Mouse (Mus musculus) liver, adult (tissue): ENCODE measurements around the gene Zfp617.

Source experiments
- GATA4 ChIP-seq: IDR thresholded peaks from 2 replicates; pipeline ENCODE4 v1.6.1; 2014; ENCODE audit warnings: mild to moderate bottlenecking, low read length; ENCODE audit not compliant: insufficient replicate concordance

The Zfp617 gene

DNA sequence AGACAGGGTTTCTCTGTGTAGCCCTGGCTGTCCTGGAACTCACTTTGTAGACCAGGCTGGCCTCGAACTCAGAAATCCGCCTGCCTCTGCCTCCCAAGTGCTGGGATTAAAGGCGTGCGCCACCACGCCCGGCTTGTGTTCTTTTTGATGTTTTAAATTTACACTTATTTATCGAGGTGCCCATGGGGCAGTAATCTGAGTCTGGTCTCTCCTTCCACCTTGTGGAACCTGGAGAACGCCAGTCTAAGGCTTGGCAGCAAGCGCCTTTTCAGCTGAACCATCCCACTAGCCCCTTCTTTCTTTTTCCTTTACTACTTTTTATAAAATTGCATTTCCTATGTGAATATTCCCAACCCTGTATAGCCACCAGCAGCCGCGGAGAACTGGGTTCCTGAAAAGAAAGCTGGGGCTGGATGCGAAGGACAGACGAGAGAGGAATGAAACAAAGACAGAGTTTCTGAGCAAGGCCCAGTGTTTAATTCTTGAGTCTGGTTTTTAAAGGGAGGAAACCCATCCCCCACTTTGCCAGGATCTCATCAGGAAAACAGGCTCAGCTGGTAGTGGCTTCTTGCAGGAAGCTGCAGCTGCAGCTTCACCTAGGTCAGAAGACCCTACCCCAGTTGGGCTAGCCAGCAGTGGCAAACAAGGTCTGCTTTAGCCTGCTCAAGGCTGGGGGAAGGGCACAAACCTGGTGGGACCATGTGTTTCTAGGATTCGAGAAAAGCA lies 43.2 kb downstream of the Zfp617 start:
- TF ChIP-seq GATA4: no peak

DNA sequence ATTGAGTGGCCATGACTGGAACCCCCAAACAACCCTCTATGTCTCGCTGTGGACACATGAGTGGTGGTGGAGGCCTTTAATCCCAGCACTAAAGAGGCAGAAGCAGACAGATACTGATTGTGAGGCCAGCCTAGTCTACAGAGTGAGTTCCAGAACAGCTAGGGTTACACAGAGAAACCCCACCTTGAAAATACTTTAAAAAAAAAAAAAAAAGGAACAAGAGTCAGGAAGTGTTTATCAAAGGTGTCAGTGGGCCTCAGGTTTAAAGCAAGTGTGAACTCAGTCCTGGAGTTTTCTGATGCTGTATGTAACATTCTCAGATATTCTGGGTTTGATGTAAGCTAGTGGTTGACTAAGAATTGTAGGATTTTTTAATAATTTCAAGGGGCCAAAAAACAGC lies 44.1 kb downstream of the Zfp617 start:
- no peak for TF ChIP-seq GATA4

DNA sequence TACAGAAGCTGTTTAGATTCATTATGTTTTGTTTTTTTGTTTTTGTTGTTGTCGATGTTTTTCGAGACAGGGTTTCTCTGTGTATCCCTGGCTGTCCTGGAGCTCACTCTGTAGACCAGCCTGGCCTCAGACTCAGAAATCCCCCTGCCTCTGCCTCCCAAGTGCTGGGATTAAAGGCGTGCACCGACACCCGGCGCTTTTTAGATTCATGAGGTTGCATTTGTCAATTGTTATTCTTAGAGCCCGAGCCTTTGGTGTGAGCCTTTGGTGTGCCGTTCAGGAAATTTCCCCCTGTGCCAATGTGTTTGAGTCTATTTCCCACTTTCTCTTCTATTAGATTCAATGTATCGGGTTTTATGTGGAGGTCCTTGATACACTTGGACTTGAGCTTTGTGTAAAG lies 46.2 kb downstream of the Zfp617 start:
- TF ChIP-seq GATA4: no peak

DNA sequence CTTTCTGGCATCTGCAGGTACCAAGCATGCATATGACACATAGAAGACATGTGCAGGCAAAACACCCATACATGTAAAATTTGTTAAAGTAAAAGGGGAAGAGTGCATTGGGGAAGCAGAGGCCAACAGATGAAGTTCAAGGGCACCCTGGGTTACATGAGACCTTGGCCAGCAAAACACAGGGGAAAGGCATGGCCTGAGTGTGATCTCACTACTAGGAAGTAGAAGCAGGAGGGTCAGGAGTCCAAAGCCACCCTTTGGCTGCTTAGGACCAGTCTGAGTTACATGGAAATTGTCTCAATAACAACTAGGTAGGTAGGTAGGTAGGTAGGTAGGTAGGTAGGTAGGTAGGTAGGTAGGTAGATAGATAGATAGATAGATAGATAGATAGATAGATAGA lies 52.0 kb downstream of the Zfp617 start:
- no peak for TF ChIP-seq GATA4

DNA sequence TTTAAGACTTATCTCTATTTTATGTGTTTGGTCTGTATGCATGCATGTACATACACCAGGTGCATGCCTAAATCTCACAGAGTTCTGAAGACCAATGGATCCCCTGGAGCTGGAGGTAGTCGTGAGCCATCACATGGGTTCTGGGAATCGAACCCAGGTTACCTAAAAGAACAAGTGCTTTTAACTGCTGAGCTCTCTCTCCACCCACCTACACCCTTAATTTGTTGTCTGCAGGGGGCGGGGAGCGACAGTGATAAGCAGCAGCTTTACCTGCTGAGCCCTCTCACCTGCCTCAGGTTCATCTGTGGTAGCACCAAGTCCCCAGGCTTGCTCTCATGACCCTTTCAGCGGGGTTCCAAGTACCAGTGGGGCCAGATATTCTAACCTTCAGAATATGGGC lies 53.4 kb downstream of the Zfp617 start:
- TF ChIP-seq GATA4: no peak

DNA sequence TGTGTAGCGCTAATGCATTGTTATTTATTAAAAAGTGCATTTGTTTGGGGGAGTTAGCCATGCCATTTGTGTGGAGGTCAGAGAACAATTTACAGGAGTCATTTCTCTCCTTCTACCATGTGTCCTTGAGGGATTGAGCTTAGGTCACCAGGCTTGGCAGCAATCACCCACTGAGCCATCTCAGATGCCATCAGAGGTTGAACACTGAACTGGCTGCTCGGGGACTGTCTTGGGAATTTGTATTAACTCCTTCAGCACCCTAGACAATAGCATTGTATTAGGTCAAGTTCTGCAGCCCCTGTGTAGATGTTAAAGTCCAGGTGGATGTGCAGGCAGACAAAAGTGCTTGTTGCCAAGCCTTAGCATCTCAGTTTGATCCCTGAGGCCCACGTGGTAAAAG lies 55.6 kb downstream of the Zfp617 start:
- TF ChIP-seq GATA4: no peak

- TF ChIP-seq GATA4: no peak
Observed at GRCm38 (mm10) chr8:71965166-71965565, 56.7 kb downstream of the Zfp617 start.

GRCm38 (mm10) chr8:71966411-71966810 lies 58.0 kb downstream of the Zfp617 start:
- TF ChIP-seq GATA4: no peak

- TF ChIP-seq GATA4: no peak
Observed at GRCm38 (mm10) chr8:71967261-71967660, 58.8 kb downstream of the Zfp617 start.

- TF ChIP-seq GATA4: no peak
Observed at GRCm38 (mm10) chr8:71968100-71968499, 59.7 kb downstream of the Zfp617 start.

- TF ChIP-seq GATA4: no peak
Observed at GRCm38 (mm10) chr8:71968636-71969035, 60.2 kb downstream of the Zfp617 start.

DNA sequence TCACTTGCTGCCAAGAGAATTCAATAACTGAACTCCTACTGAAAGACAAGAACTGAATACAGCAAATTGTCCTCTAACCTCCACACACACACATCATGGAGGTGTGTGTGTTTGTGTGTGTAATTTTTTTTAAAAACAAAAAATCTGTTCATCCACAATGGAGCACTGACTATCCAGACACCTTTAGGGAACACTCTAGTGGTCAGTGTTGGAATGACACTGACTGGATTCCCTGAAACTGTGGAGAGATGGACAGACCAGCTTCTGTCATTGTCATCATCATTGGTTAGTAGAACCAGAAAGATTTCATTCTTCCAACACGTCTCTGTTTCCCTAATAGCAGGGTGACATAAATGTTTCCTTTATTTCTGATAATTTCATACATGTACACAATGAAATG lies 63.5 kb downstream of the Zfp617 start:
- no peak for TF ChIP-seq GATA4

GRCm38 (mm10) chr8:71974211-71974610 lies 65.8 kb downstream of the Zfp617 start:
- no peak for TF ChIP-seq GATA4

DNA sequence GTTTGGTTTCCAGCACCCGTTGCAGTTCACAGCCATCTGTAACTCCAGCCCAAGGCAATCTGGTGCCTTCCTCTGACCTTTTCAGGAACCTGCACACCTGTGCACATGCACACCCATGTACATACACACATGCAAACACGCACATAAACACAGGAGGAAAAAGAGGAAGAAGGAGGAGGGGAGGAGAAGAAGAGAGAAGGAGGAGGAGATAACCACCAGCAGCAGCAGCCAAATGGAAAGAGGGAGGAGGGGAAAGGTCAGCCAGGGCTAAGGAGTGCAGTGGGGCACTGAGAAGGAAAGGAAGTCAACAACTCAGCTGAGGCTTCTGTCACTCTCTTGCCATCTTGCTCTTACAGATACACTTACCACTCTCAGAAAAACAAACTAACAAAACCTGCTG lies 72.6 kb downstream of the Zfp617 start:
- TF ChIP-seq GATA4: no peak

- TF ChIP-seq GATA4: no peak
Observed at GRCm38 (mm10) chr8:71981456-71981855, 73.0 kb downstream of the Zfp617 start.
